Mouse (Mus musculus) heart, embryonic 14.5 days (tissue): ENCODE results near the gene Gm17428. TPM values are rescaled to one million over a fixed set of nuclear protein-coding genes. Genes with fewer than 3 reads are reported as not detected.

Experiments
- ATAC-seq: fragments of 200-750 bp; cut with Nextera tagmentation; 2 replicates; pipeline ENCODE4 v1.8.0; 2017; ENCODE audit warnings: low read depth, moderate TSS enrichment; ENCODE audit not compliant: insufficient number of reproducible peaks, insufficient read depth, low FRiP score
- H3K27ac ChIP-seq, 2 experiments: fragments of 200-500 bp in 1 of 2; fragments of 300-500 bp in 1 of 2; sonication (generic) in 1 of 2; replicated peaks in 1 of 2; 2 replicates each; pipeline ENCODE4 v1.5.1; 2012 to 2014; ENCODE audit warnings: low read depth in 2 of 2, low read length in 2 of 2, control low read depth in 1 of 2, mild to moderate bottlenecking in 1 of 2, mixed read lengths in 1 of 2; ENCODE audit not compliant: control insufficient read depth in 1 of 2, insufficient read depth in 1 of 2
- H3K27me3 ChIP-seq: fragments of 300-500 bp; sonication (generic); 2 replicates; pipeline ENCODE4 v1.6.1; 2014; ENCODE audit warnings: mild to moderate bottlenecking, low read length, control low read depth; ENCODE audit not compliant: control insufficient read depth, insufficient read depth
- H3K36me3 ChIP-seq: fragments of 300-500 bp; sonication (generic); 2 replicates; pipeline ENCODE4 v1.6.1; 2014; ENCODE audit warnings: mild to moderate bottlenecking, control low read depth, low read length, mixed read lengths; ENCODE audit not compliant: control insufficient read depth, insufficient read depth
- H3K4me1 ChIP-seq, 2 experiments: fragments of 200-500 bp in 1 of 2; fragments of 300-500 bp in 1 of 2; sonication (generic) in 1 of 2; 2 replicates each; pipeline ENCODE4 v1.6.1; 2012 to 2014; ENCODE audit warnings: low read length in 2 of 2, control low read depth in 1 of 2, mixed read lengths in 1 of 2; ENCODE audit not compliant: control insufficient read depth in 2 of 2, insufficient read depth in 2 of 2
- H3K4me2 ChIP-seq: fragments of 300-500 bp; sonication (generic); 2 replicates; pipeline ENCODE4 v1.6.1; 2014; ENCODE audit warnings: mild to moderate bottlenecking, low read length
- H3K4me3 ChIP-seq, 2 experiments: fragments of 200-500 bp in 1 of 2; fragments of 300-500 bp in 1 of 2; sonication (generic) in 1 of 2; 2 replicates each; pipeline ENCODE4 v1.5.1; 2012 to 2014; ENCODE audit warnings: low read length in 2 of 2, mild to moderate bottlenecking in 2 of 2, control low read depth in 1 of 2, low read depth in 1 of 2, moderate library complexity in 1 of 2; ENCODE audit not compliant: control insufficient read depth in 1 of 2, insufficient read depth in 1 of 2
- H3K9ac ChIP-seq: fragments of 300-500 bp; sonication (generic); 2 replicates; pipeline ENCODE4 v1.6.1; 2014; ENCODE audit warnings: mild to moderate bottlenecking, low read length
- H3K9me3 ChIP-seq: fragments of 300-500 bp; sonication (generic); 2 replicates; pipeline ENCODE4 v1.6.1; 2016; ENCODE audit warnings: low read length, control low read depth; ENCODE audit not compliant: control insufficient read depth
- WGBS: fragments of 180-500 bp; shearing (Covaris S2); extraction: QIAGEN DNeasy Blood & Tissue Kit; methylation state at CpG from one replicate; pipeline ENCODE4 v1.1.7; 2014; 5-methylcytosine and 5-hydroxymethylcytosine counted together
- polyA plus RNA-seq: library from polyadenylated mRNA; unstranded; fragments of >200 nt; fragmentation: Nextera tagmentation; extraction: Ambion mirVana; gene quantifications from 2 replicates; pipeline ENCODE4 v1.2.1, GENCODE M21; 2014

Gene Gm17428
- polyA plus RNA-seq, 1 experiment from 2014 or later, result not detected

GRCm38 (mm10) chr14:54937361-54938182 lies 39.2 kb upstream of the Gm17428 start:
- no peaks in the 10 kb centered on the region for H3K9me3 ChIP-seq
- no peak overlapping the region for H3K9ac ChIP-seq
- no peak overlapping the region for H3K4me3 ChIP-seq
- H3K4me2 ChIP-seq, result no peak overlapping the region
- ATAC-seq, result no peak
- no peaks in the 10 kb centered on the region for H3K27me3 ChIP-seq
- peaks cover 10 to 13% of the 10 kb centered on the region in 2 experiments; a peak in 3 of 4 replicates for H3K4me1 ChIP-seq
- 0 out of 4 replicates have a peak overlapping the region, but pooled peaks of 1 of the 2 experiments have one; percentile 21 for H3K27ac ChIP-seq
- 55% methylated on average over 16 of the region's 16 CpGs for WGBS
- H3K36me3 ChIP-seq, result peaks cover 31% of the 10 kb centered on the region

DNA sequence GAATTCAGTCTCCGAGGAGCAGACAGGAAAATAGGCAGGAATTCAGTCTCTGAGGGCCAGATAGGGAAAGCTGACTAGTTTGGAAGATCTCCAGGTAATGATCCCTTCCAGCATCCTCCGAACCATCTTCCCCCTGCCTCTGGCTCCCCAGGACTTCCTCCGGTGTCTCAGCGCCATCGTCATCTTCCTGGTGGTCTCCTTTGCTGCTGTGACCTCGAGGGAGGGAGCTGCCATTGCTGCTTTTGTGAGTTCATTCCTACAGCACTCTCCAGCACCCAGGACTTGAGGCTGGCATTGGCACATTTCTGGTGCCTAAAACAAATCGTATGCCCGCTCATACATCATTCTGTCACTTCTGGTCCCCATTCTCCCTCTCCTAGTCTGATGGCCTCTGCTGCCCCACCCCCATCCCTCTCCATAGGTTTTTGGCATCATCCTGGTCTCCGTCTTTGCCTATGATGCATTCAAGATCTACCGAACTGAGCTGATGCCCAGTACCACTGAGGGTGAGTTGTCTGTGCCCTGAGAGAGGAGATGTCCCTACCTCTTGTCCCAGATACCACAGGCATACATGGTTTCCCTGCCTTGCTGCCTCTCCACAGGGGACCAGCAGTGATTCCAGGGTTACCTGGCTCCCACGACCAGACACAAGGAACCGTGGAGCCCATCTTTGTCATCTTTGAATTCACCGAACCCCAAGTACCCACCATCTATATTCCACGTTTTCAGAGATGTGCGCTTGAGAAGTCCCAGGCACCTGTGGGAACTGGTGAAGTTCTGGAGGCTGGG lies 38.1 kb upstream of the Gm17428 start:
- no peak overlapping the region for H3K9ac ChIP-seq
- 54% methylated on average over 15 of the region's 15 CpGs for WGBS
- peaks cover 41% of the 10 kb centered on the region for H3K36me3 ChIP-seq
- no peak overlapping the region for H3K4me3 ChIP-seq
- H3K27ac ChIP-seq, result 0 out of 4 replicates have a peak overlapping the region, but pooled peaks of 1 of the 2 experiments have one; percentile 21
- H3K4me2 ChIP-seq, result no peak overlapping the region
- ATAC-seq, result no peak
- H3K4me1 ChIP-seq, result peaks cover 5 to 7% of the 10 kb centered on the region in 2 experiments; a peak in 2 of 4 replicates
- no peaks in the 10 kb centered on the region for H3K9me3 ChIP-seq
- no peaks in the 10 kb centered on the region for H3K27me3 ChIP-seq

DNA sequence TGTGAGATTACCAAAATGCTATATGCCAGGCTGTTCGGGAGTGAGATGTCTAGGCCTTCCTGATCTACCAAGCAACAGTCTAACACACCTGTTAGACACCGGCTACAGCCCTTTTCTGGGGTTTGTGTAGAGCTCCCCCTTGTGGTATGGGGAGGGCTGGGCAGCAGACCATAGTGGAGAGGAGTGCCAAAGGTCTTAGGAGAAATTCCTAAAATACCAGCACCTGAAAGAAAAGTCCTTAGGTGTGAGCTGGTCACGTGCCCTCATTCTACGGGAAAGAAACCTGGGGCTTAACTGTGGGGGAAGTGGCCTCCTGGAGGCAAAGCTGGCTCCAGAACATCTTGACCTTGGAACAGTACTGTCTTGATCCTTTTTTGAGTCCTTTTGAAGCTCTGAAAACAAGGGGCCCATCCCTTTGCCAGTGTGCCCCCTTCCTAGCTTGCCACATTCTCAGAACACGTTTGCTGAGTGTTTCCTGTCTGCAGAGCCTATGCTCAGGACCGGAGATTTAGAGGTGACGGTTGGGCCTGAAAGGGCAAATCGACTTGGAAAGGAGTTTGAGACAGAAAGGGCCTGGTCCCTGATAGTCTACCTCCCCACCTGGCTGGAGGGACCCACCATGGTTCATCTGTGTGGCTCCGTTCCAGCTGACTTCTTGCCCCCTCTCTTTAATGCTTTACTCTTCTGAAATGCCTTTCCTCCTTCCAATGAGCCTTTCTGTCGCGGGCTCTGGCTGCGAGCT lies 37.1 kb upstream of the Gm17428 start:
- whole genome bisulfite sequencing, result 40% methylated on average over 12 of the region's 12 CpGs
- peaks cover 51% of the 10 kb centered on the region for H3K36me3 ChIP-seq
- no peak overlapping the region for H3K4me3 ChIP-seq
- no peaks in the 10 kb centered on the region for H3K9me3 ChIP-seq
- H3K27me3 ChIP-seq, result no peaks in the 10 kb centered on the region
- peak overlapping the region; percentile 29 to 51; a peak in 3 of 4 replicates for H3K27ac ChIP-seq
- H3K4me2 ChIP-seq, result no peak overlapping the region
- peaks cover 5 to 7% of the 10 kb centered on the region in 2 experiments; a peak in 2 of 4 replicates for H3K4me1 ChIP-seq
- no peak overlapping the region for H3K9ac ChIP-seq
- ATAC-seq, result no peak

DNA sequence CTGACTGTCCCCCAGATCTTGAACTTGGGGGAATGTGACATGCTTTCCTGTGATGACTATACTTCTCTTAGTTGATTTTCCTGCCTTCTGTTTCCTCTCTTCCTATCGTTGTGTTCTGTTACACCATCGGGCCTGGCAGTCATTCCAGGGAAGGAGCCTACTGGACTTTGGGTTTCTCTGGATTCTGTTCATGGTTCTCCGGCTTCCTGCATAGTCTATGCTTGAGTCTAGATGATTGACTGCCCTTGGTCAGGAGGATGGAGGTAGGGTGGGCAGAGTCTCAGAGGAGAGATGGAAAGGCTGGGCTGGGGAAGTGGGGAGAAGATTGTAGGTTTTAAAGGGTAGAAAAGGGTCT lies 36.6 kb upstream of the Gm17428 start:
- H3K4me2 ChIP-seq, result no peak overlapping the region
- no peaks in the 10 kb centered on the region for H3K9me3 ChIP-seq
- ATAC-seq, result no peak
- no peaks in the 10 kb centered on the region for H3K27me3 ChIP-seq
- H3K4me1 ChIP-seq, result peaks cover 5 to 7% of the 10 kb centered on the region in 2 experiments; a peak in 2 of 4 replicates
- no peak overlapping the region for H3K4me3 ChIP-seq
- peak overlapping the region; percentile 29 to 51; a peak in 2 of 4 replicates for H3K27ac ChIP-seq
- H3K36me3 ChIP-seq, result peaks cover 56% of the 10 kb centered on the region
- H3K9ac ChIP-seq, result no peak overlapping the region
- WGBS, result 45% methylated on average over 3 of the region's 3 CpGs

DNA sequence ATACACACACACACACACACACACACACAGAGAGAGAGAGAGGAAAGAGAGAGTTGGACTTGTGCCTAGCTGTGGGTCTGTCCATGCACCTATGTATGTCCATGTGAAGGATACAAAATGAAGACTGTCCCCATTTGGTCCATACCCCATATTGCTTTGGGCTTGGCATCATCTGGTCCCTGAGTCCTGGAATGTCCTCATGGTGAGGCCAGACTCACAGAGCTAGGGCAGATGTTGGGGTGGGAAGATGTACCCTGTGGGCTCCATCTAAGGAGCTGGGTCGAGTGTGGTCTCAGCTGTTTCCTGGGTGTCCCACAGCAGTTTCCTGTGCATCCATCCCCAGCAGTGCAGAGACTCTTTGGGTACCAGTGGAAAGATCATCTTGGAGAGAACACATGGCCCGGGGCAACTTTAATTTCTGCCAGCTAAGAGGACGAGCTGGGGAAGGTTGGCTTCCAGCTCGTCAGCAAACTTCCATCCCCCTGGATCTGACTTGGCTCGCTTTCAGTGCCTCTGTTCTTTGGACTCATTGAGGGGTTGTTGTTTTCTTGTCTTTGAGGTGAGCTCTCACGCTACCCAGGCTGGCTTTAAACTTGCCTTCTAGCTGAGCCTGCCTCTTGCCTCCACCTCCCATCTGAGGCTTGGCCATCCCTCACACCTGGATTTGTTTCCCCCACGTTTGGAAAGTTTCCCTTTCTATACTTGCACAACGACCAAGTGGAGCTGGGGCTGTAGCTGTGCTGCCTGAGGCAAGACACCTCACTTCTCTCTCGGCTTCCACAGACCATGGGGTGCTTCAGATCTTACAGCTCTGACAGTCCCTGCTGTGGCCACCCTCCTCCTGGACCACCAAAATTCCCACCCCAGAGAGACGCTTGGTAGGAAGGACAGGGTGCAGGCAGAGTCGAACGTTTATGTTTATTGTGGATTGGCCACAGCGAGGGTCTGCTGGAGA lies 35.4 kb upstream of the Gm17428 start:
- Histone ChIP-seq H3K9me3 (no peaks in the 10 kb centered on the region), H3K4me1 (peaks cover 5% of the 10 kb centered on the region in 2 experiments; a peak in 2 of 4 replicates), H3K4me2 (no peak overlapping the region), H3K9ac (no peak overlapping the region), H3K4me3 (no peak overlapping the region), H3K27ac (peak overlapping the region in 1 of 2 experiments; percentile 12; a peak in 1 of 4 replicates), H3K36me3 (peaks cover 68% of the 10 kb centered on the region), H3K27me3 (no peaks in the 10 kb centered on the region)
- WGBS, result 57% methylated on average over 13 of the region's 13 CpGs
- ATAC-seq, result no peak

GRCm38 (mm10) chr14:54942479-54942878 lies 34.3 kb upstream of the Gm17428 start:
- Histone ChIP-seq H3K27me3 (no peaks in the 10 kb centered on the region), H3K4me2 (no peak overlapping the region), H3K4me3 (no peak overlapping the region), H3K27ac (no peak overlapping the region), H3K36me3 (peaks cover 80% of the 10 kb centered on the region), H3K4me1 (peaks cover 2 to 4% of the 10 kb centered on the region in 2 experiments; a peak in 1 of 4 replicates), H3K9me3 (no peaks in the 10 kb centered on the region), H3K9ac (no peak overlapping the region)
- 74% methylated on average over 8 of the region's 8 CpGs for WGBS
- no peak for ATAC-seq
